Mouse (Mus musculus) splenic B cell, adult 2 months (primary cell): Measurements from ENCODE around the gene Bckdha.

Experiments
- DNase-seq: peaks from one replicate; pipeline ENCODE4 v3.0.0-alpha.2; 2011; ENCODE audit warnings: low read depth, low spot score
- H3K27me3 ChIP-seq: 2 replicates; pipeline ENCODE4 v1.6.1; 2012; ENCODE audit warnings: mild to moderate bottlenecking, low read length, moderate library complexity, mixed read lengths; ENCODE audit not compliant: control insufficient read depth, poor library complexity, insufficient read depth, severe bottlenecking
- H3K36me3 ChIP-seq: 2 replicates; pipeline ENCODE4 v1.6.1; 2012; ENCODE audit warnings: mild to moderate bottlenecking, low read length, moderate library complexity, mixed read lengths; ENCODE audit not compliant: control insufficient read depth, poor library complexity, insufficient read depth, severe bottlenecking

The Bckdha gene

DNA sequence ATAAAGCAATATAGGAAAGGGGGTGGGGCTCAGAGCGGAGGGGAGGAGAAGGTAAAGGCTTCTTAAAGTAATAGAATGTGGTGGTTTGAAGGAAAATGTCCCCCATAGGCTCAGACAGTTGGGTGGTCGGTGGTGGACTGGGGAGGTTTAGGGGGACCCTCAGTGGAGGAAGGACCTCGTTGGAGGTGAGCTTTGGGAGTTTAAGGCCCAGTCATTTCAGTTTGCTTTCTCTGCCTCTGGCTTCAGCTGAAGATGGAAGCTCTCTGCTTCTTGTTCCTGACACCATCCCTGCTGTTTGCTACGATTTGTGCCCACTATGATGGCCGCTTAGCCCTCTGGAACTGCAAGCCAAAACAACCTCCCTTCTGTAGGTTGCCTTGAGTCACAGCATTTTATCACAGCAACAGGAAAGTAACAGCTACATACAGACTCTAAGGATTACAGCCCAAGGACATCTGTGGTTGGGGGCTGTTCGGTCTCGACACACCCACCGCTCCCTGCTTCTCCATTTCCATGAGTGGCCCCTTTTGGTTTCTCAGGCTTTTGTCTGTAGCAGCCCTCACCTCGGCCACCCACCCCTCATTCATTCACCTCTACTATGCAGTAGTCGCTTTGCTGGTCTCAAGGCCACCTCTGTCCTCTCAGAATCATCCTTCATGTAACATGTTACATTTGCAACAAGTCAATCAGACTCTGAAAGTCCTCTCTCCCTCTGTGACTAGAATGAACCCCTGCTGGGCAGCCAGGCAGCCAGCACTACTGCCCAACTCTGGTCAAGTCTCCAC lies 41.2 kb downstream of the Bckdha start:
- no peak for DNase-seq
- H3K36me3 ChIP-seq = peaks cover 3% of the 10 kb centered on the region

DNA sequence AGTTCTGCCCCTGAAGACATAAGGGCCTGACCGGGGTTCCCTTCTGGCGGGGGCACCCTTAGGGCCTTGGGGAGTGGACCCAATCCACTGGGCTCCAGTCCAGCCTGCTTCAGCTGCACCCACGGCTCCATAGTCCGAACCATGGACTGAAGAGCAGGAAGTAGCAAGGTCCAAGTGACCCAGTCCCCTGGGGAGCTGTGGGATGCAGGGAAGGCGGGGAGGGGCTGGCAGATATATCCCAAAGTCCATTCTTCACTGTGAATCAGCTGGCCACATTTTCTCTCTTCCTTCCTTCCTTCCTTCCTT lies 43.1 kb downstream of the Bckdha start, which contains the start of gene Erich4:
Gene Erich4 (minus strand): TSS at position 187 of the 306 bp plus-strand sequence.
- Histone ChIP-seq H3K27me3 (no peaks in the 10 kb centered on the region), H3K36me3 (no peaks in the 10 kb centered on the region; the same call in 1 of the 2 replicates)
- no peak for DNase-seq

More for the DNA sequence above, 41.2 kb downstream of the Bckdha start:
- no peaks in the 10 kb centered on the region for H3K27me3 ChIP-seq

DNA sequence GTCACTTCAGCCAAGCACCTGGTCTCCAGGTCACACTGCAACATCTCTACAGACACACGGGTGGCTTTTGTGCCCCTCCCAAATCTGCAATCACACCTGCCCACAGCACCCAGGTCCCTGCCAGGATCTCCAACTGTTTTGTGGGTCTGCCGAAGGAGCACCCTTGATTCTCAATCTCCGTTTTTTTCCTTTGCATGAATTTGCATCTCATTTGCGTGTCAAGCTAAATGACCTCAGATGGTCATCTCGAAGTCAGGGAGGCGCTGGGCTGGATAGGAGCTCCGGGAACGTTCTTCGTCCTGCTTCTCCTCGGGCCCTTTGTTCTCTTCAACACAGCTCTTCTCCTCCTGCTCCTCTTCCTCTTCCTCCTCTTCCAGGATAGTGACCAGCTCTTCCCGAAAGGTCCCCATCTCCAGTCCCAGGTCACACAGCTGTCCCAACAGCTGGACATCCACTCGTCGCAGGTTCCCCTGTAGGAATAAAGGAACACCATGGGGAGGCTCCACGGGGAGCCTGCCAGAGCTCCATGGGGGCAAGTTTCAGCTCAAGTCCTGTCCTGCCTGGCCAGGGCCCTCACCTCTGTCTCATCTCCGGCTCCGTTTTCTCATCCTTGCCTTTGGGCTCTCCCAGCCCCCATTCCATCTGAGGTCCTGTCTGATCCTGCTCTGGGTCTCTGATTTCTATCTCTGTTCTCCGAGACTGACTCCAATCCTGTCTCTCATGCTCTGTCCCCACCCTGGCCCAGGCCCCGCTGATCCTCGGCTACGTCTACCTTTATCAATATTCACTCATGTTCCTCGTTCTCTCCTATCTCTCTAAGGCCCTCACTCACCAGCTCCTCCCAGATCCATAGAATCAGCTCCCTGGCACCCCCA lies 43.7 kb downstream of the Bckdha start:
- no peaks in the 10 kb centered on the region for H3K27me3 ChIP-seq
- no peak for DNase-seq

DNA sequence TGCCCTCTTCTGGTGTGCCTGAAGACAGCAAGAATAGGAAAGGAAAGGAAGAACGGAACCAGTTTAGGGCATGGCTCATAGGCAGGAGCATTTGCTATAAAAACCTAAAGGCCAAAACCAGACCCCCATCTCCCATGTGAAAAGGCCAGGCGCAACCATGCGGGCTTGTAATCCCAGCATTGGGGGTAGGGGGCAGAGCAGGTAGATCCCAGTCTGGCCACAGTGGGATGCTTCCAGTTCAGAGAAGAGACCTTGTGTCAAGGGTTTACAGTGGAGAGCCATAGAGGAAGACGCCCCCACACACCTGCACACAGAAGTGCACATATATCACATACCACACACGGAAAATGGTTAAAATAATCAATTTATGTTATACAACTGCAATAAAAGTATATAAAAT lies 44.7 kb downstream of the Bckdha start:
- H3K36me3 ChIP-seq = no peaks in the 10 kb centered on the region
- no peak for DNase-seq
- H3K27me3 ChIP-seq = no peaks in the 10 kb centered on the region

More for the DNA sequence above, 43.7 kb downstream of the Bckdha start:
- H3K36me3 ChIP-seq = no peaks in the 10 kb centered on the region

DNA sequence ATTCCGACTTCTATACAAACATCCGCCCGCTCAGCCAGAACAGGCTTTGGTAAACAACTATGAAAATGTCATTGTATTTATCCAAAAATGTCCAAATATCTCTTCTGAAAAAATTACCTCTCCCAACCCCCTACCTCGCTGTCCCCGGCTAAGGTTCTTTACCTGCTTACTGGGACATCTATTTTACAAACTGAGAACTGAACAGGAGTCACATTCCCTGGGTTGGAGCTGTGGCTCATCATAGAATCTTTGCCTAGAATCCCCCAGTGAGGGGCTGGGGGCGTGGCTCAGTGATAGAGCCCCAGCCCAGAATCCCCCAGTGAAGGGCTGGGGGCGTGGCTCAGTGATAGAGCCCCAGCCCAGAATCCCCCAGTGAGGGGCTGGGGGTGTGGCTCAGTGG lies 47.3 kb downstream of the Bckdha start:
- no peak for DNase-seq
- no peaks in the 10 kb centered on the region for H3K36me3 ChIP-seq
- H3K27me3 ChIP-seq = no peaks in the 10 kb centered on the region

DNA sequence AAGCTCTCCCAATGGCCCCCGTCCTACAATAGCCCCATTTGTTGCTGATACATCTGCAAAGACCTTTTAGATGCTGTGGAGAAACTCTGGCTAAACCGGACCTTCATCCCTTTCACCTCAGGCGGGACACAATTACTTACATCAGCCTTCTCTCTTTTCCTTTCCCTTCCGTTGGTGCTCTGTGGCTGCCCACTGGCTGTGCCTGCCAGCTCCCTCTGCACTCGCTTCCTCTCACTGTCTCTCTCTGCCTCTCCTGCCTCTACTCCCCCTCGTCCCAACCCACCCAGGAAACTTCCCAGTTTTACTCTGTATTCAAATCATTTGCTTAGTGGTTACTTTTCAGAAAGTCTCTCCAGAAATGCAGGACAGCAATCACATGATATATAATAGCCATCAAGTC lies 48.7 kb downstream of the Bckdha start:
- H3K27me3 ChIP-seq = no peaks in the 10 kb centered on the region
- H3K36me3 ChIP-seq = no peaks in the 10 kb centered on the region
- no peak for DNase-seq

DNA sequence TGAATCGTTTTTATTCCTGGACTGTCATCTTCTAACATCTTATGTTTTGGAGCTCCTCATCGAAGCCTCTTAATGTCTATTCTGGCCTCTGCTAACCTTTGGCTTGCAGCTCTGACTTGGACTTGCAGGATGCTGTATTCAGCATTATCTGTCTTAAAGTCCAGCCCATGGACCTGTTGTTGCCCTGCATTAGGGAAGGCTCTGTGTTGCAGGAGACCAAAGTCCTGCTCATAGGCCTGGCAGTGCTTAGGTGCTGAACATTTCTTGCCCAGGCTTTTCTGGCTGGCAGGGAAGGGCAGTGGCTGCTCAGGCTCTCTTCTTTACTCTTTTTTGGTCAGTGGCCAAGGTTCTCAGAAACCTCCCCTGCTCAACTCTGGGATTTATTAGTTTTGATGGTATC lies 51.6 kb downstream of the Bckdha start:
- Histone ChIP-seq H3K27me3 (no peaks in the 10 kb centered on the region), H3K36me3 (no peaks in the 10 kb centered on the region)
- DNase-seq = no peak

DNA sequence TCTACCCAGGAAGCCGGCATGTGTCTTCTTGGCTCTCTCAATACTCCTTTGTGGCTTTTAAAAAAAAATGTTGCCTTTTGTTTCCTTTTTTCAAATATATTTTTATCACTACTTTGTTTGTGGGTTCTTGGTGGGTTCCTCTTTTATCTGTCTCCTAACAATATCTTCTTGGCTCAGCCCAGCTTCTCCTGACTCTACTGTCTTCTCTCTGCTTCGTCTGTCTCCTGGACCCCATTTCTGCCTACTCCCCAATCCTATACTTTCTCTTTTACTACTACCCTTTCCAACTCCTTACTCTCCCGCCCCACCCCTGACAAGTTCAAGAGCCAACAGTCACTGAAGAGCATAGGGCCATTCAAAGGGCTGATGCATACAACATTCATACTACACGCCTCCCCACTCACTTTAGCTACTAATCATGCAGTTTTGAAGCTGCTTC lies 52.1 kb downstream of the Bckdha start:
- H3K36me3 ChIP-seq = no peaks in the 10 kb centered on the region
- peak; percentile 64 for DNase-seq
- no peaks in the 10 kb centered on the region for H3K27me3 ChIP-seq

DNA sequence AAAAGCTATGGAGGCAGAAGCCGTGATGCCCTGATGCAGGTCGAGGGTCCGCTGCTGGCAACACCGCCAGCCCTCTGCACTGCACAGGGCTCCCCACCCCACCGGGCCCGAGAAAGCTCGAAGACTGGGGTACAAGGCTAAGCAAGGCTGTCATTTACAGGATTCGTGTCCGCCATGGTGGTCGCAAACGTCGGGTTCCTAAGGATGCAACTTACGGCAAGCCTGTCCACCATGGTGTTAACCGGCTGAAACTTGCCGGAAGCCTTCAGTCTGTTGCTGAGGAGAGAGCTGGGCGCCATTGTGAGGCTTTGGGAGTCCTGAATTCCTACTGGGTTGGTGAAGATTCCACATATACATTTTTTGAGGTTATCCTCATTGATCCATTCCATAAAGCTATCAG lies 57.4 kb downstream of the Bckdha start:
- Histone ChIP-seq H3K27me3 (no peaks in the 10 kb centered on the region), H3K36me3 (no peaks in the 10 kb centered on the region)
- no peak for DNase-seq

DNA sequence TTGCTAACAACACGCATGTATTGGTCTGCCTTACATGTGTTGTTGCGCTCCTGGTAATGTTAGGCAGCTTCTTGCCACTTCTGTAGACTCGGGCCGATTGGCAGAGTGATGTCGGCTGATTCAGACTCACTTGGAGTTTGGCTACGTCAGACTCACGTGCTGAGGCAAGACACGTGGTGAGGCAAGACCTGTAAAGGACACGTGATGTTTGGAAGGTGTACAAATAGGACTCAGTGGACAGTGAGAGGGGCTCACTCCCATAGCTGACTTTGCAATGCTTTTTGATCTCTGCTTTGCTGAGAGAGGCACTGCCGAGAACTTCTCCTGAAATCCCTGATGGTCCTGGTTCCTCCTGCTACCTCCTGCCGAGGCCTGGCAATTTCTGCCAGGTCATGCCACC lies 58.1 kb downstream of the Bckdha start:
- no peak for DNase-seq
- H3K36me3 ChIP-seq = no peaks in the 10 kb centered on the region
- no peaks in the 10 kb centered on the region for H3K27me3 ChIP-seq

- peak; percentile 88 for DNase-seq
- Histone ChIP-seq H3K36me3 (no peaks in the 10 kb centered on the region), H3K27me3 (no peaks in the 10 kb centered on the region)
Observed at GRCm38 (mm10) chr7:25599663-25600062, 59.1 kb downstream of the Bckdha start.

- H3K27me3 ChIP-seq = no peaks in the 10 kb centered on the region
- H3K36me3 ChIP-seq = no peaks in the 10 kb centered on the region
Observed at GRCm38 (mm10) chr7:25593859-25594258, 64.9 kb downstream of the Bckdha start.

DNA sequence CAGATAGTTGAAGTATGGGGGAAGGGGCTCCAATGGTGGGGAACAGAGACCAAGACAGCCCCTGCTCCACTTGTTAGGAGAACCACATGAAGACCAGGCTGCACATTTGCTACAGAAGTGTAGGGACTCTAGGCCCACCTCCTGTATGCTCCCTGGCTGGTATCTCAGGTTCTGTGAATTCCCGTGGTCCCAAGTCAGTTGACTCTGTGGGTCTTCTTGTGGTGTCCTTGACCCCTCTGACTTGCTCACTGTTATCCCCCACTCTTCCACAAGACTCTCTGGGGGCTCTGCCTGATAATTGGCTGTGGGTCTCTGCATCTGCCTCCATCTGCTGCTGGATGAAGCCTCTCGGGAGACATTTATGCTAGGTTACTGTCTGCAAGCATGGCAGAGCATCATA lies 67.6 kb downstream of the Bckdha start:
- DNase-seq = no peak
- no peaks in the 10 kb centered on the region for H3K36me3 ChIP-seq
- no peaks in the 10 kb centered on the region for H3K27me3 ChIP-seq

More at GRCm38 (mm10) chr7:25593859-25594258, 64.9 kb downstream of the Bckdha start:
- DNase-seq = peak; percentile 35

- peak; percentile 77 for DNase-seq
- H3K27me3 ChIP-seq = no peaks in the 10 kb centered on the region
- H3K36me3 ChIP-seq = no peaks in the 10 kb centered on the region
Observed at GRCm38 (mm10) chr7:25585351-25586204, 73.2 kb downstream of the Bckdha start.
